Comparison of ENCODE assay signal across 14 mouse cellular contexts in genomic region chr12:108152743-108153142, GRCm38 (mm10). TPM values are rescaled to one million over a fixed set of nuclear protein-coding genes. Genes with fewer than 3 reads are reported as not detected.
DNase-seq lines count a peak whose midpoint lies in the region; ATAC-seq and TF ChIP-seq lines count a peak whose summit lies in the region.
"Had no signal": no experiment of that assay in that cellular context is flagged by ENCODE, and none has a peak within 500 bp of the region (broad histone marks: within the 10 kb centered on the region; RNA-seq: fewer than 3 reads in every experiment).

No protein-coding gene starts in this region.

- peak; percentile 27; the same call in 1 of the 2 replicates for TF ChIP-seq CTCF in kidney, postnatal 0 days (IDR thresholded peaks at IDR 0.05; ENCODE audit: low read depth)

- no peaks in the 10 kb centered on the region for H3K9me3 ChIP-seq in kidney, postnatal 0 days (replicated peaks; ENCODE audit: low read length)
- H3K9me3 ChIP-seq in kidney, embryonic 16.5 days (ENCODE audit: low read length) = no peaks in the 10 kb centered on the region
- H3K9me3 ChIP-seq: heart, embryonic 10.5 days; limb, embryonic 13.5 days had no signal

- H3K9ac ChIP-seq in kidney, postnatal 0 days (ENCODE audit: low read depth, low read length) = no peak overlapping the region
- no peak overlapping the region for H3K9ac ChIP-seq in kidney, embryonic 16.5 days (replicated peaks; ENCODE audit: low read length)
- H3K9ac ChIP-seq: limb, embryonic 13.5 days had no signal

- H3K4me2 ChIP-seq in kidney, postnatal 0 days (ENCODE audit: low read length) = no peak overlapping the region
- H3K4me2 ChIP-seq in kidney, embryonic 16.5 days (replicated peaks; ENCODE audit: low read depth, low read length) = no peak overlapping the region
- H3K4me2 ChIP-seq: limb, embryonic 13.5 days had no signal

- peaks cover 26% of the 10 kb centered on the region for H3K36me3 ChIP-seq in kidney, postnatal 0 days (ENCODE audit: insufficient read depth, low read length)
- H3K36me3 ChIP-seq in kidney, embryonic 16.5 days (ENCODE audit: insufficient read depth, low read length) = peaks cover 30% of the 10 kb centered on the region

- DNase-seq in kidney, postnatal 0 days (ENCODE audit: low spot score) = no peak
- DNase-seq in thymus, postnatal 14 days = peak; percentile 11
- no peak for DNase-seq in thymus, postnatal 36 days
- DNase-seq in cerebellum, adult 8-10 months = no peak
- no peak for DNase-seq in neural tube, embryonic 10.5 days (ENCODE audit: extremely low spot score, low spot score)
- DNase-seq: adrenal gland, adult 8-10 months; cerebellum, adult 11 months; kidney, adult 9 months; spleen, adult 18-20 months had no signal

- no peaks in the 10 kb centered on the region for H3K27me3 ChIP-seq in kidney, postnatal 0 days (ENCODE audit: insufficient read depth, low read length)
- no peaks in the 10 kb centered on the region for H3K27me3 ChIP-seq in kidney, embryonic 16.5 days (ENCODE audit: insufficient read depth, low read length)
- H3K27me3 ChIP-seq: limb, embryonic 13.5 days had no signal

- H3K4me1 ChIP-seq in kidney, postnatal 0 days (replicated peaks; ENCODE audit: insufficient read depth, low read length) = no peaks in the 10 kb centered on the region
- no peaks in the 10 kb centered on the region for H3K4me1 ChIP-seq in kidney, embryonic 16.5 days (ENCODE audit: insufficient read depth, low read length)
- H3K4me1 ChIP-seq: limb, embryonic 13.5 days had no signal

- 100% methylated on average over 2 of the region's 2 CpGs for WGBS in kidney, postnatal 0 days
- 97% methylated on average over 2 of the region's 2 CpGs for WGBS in kidney, embryonic 16.5 days

- no peak overlapping the region for H3K27ac ChIP-seq in kidney, postnatal 0 days
- H3K27ac ChIP-seq in kidney, embryonic 16.5 days (ENCODE audit: low read length) = no peak overlapping the region
- H3K27ac ChIP-seq: heart, embryonic 10.5 days; limb, embryonic 13.5 days had no signal

- no peak for ATAC-seq in kidney, postnatal 0 days (replicated peaks; ENCODE audit: low FRiP score, low read depth)
- ATAC-seq in kidney, embryonic 16.5 days (ENCODE audit: low FRiP score, low TSS enrichment) = no peak
- ATAC-seq in activated CD4-positive, CD25-positive, alpha-beta regulatory T cell, adult 4 months = peak; percentile 36

- H3K4me3 ChIP-seq in kidney, postnatal 0 days (replicated peaks; ENCODE audit: low read depth, low read length) = no peak overlapping the region
- no peak overlapping the region for H3K4me3 ChIP-seq in kidney, embryonic 16.5 days (ENCODE audit: low read length)
- H3K4me3 ChIP-seq: heart, embryonic 10.5 days; limb, embryonic 13.5 days; myocyte had no signal

RNA-seq across cellular contexts. Expression of gene Setd3, which starts 26.4 kb away (rescaled TPM):
- polyA plus RNA-seq in kidney, postnatal 0 days (2015; fragmentation: Nextera tagmentation; extraction: Ambion mirVana) = 74.3 and 80.6 TPM in 2 replicates
- 89.1 and 92.4 TPM in 2 replicates for polyA plus RNA-seq in kidney, embryonic 16.5 days (2015; fragmentation: Nextera tagmentation; extraction: Ambion mirVana)
- polyA plus RNA-seq in activated CD4-positive, CD25-positive, alpha-beta regulatory T cell, adult 4 months (2017; shearing (Covaris generic)) = 10 to 100 TPM; 28.1 to 29.3 TPM

RNA-seq across cellular contexts. Expression of gene Ccnk, which starts 26.6 kb away (rescaled TPM):
- polyA plus RNA-seq in kidney, postnatal 0 days (2015; fragmentation: Nextera tagmentation; extraction: Ambion mirVana) = 2.8 and 3.3 TPM in 2 replicates
- polyA plus RNA-seq in kidney, embryonic 16.5 days (2015; fragmentation: Nextera tagmentation; extraction: Ambion mirVana) = 2.4 and 3.1 TPM in 2 replicates
- polyA plus RNA-seq in activated CD4-positive, CD25-positive, alpha-beta regulatory T cell, adult 4 months (2017; shearing (Covaris generic)) = 1 to 10 TPM; 4.7 to 6.6 TPM
